Mouse (Mus musculus): ENCODE data around the gene Stub1.

Stub1 gene

DNA sequence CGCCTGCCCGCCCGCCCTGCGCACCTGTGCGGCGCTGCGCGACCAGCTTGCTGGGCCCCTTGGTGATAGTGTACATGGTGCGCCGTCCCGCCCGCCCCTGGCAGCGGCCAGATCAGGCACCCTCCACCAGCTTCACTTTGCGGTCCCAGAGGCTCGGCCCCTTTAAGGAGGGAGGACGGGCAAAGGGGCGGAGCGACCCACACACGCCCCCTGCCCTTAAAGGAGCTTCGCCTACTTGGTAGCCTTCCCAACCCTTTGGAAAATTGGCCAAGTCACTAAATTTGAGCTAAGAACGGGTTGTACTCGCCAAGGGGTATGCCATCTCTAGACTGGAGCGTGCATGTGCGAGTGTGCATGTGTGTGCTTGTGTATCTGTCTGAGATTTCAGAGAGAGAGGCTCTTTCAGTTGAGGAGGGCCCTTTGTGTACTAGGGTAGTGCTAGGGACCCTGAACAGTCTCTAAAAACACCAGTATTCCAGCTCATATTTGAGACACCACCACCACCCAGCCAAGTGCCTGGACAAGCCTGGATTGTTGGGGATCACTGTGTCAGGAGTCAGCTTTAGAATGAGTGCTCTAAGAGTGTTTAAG is 35.5 kb upstream of the Stub1 start, which contains the start of gene Mcrip2:
Gene Mcrip2 (minus strand): TSS at position 164 of the 591 bp plus-strand sequence.
- DNase-seq (ENCODE audit: low read depth, low spot score): peak; percentile 78

DNA sequence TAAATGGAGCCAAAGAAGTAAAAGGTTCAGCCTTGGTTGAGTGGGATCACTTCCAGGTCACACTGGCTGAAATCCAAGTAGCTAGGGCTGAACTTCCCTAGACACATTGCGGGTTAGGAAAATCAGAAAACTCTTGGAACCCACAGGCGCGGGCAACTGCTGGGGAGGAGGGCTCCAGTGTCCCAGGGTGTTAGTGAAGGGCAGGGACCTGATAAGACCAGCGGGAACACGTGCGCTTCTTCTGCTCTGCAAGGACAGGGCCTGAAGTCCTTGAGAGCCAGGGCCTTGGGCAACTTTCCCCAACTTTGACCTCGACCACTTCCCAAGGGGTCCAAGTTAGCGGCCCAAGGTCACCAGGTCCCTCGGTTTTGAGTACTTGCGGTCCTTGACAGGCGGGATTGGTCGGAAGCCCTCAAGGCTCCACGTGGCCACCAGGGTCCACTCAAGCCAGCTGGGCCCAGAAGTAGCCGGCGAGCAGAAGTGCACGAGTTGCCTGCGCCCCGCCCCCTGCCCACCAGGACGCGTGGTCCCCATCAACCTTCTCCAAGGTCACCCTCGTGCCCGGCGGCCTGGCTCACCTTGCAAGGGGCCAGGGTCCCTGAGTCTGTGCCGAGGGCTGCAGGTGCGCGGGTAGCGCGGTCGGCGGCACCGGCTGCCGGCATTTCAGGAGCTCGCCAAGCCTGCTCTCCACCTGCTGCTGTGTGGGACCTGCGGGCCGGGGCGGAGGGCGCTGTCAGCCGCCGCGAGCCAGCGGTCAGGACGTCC is 34.8 kb upstream of the Stub1 start:
- DNase-seq (ENCODE audit: low read depth, low spot score): peak; percentile 48

DNA sequence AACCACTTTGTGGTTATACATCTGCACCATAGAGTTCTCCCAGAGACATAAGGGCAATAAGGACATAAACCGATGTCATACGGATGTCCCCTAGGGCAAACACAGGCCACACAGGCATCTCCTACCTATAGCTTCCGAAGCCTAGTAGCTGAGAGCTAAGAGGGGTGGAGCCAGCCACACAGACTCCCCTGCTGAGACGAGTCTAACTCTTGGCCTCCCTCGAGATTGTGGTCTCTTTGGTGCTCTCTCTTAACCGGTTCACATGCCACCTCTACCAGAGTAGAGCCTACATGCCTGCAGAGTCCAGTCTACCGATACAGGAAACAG is 34.3 kb upstream of the Stub1 start:
- DNase-seq (ENCODE audit: low read depth, low spot score): no peak

DNA sequence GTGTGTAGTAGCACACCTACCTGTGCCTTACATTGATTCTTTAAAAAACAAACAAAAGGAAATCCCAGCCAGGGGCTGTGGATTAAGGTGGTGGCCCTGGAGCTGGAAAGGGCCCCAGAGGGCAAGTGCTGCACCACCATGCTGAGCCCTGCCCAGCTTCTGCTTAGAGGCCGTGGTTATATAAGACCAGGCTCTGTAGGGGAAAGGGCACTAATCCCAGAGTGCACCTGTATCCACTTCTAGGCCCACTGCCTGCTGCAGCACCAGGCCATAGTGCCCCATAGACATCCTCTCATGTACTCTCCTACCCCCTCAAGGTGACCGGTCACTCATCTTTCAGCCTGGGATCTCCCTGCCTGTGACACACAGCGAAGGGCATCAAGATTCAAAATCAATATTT is 33.0 kb upstream of the Stub1 start:
- no peak for DNase-seq (ENCODE audit: low read depth, low spot score)

DNA sequence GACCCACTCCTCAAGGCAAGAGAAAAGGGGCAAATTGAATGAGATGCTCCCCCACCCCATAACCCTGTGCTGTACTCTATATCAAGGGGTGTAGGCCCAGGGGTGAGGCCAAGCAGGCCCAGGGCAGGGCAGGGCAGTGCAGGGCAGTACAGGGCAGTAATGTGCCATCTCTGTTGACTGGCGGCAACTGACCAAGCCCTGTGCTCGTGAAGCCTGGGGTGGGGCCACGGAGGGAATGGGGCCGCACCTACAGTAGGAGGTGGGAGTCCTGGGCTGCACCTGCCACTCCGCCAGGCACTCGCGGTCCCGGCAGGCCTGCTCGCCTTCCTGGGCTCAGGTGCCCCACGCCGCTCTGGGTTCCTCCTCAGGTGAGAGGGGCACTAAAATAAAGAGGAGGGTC is 32.1 kb upstream of the Stub1 start:
- no peak for DNase-seq (ENCODE audit: low read depth, low spot score)

DNA sequence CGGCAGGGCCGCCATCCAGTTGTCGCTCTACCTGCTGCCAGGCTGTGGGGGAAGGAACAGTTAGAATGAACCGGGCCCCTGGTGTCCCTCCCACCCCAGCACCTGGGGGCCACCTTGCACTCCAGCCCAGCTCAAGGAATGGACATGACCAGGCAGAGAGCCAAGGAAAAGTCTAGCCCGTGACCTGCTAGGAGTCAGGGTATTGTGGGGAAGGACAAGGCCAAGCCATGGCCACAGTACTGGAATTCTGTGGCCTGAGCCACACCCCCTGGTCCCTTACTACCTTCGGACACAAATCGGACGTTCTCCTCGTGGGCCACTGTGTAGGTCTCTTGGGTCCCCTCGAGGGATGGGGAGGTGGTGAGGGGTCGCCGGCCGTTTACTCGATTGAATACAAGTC is 31.1 kb upstream of the Stub1 start:
- DNase-seq (ENCODE audit: low read depth, low spot score): no peak

DNA sequence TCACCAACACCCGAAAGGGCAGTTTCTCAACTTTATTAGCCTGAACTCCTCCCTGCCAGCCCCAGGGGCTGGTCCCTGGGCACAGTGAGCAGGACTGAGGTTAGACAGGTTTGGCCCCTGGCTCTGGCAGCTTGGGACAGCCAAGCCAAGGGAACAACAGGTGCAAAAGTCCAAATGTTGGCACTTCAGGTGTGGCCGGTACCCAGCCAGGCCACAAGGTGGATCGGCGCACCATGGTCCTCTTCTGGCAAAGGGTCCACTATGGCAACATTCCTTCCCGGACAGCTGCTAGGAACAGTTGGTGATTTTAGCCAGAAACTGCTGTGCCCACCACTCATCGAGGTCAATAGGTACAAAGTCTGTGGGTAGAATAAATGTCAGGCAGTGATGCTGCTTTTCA is 30.5 kb upstream of the Stub1 start:
- DNase-seq (ENCODE audit: low read depth, low spot score): no peak

DNA sequence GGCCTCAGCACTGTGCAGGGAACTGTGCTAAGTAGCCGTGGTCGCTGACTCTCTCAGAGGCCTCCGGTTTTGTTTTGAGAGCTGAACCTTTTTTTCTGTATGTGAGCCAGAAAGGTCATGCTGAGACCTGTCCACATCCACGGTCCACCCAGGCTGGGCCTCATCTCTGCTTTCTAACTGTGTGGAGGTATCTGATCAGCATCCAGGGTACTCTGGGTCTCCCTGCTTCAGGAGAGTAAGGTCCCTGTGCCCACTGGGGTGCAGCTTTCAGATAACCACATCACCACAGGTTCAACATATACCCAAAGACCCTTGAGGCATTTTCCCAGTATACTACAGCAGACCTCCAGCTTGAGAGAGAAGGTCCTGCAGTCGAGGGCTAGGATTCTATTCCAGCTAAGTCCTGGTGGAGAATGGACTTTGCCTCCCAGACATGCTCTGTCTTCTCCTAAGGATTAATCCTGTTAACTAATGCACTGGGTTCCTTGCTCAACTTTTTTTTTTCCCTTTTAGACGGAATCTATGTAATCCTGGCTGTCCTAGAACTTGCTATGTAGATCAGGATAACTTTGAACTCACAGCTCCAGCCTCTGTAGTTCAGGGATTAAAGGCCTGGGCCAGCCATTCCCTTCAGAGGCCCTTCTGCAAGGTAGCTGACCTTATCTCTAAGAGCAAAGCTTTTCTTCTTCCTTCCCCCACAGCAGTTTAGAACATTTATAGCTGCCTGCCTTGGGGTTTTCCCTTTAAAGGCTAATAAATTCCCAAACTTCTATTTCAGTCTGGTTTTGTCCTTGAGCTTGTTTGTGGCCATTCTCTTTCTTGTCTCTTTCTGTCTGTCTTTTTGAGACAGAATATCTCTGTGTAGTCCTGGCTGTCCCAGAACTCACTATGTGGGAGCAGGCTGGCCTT is 28.8 kb upstream of the Stub1 start:
- DNase-seq (ENCODE audit: low read depth, low spot score): no peak

DNA sequence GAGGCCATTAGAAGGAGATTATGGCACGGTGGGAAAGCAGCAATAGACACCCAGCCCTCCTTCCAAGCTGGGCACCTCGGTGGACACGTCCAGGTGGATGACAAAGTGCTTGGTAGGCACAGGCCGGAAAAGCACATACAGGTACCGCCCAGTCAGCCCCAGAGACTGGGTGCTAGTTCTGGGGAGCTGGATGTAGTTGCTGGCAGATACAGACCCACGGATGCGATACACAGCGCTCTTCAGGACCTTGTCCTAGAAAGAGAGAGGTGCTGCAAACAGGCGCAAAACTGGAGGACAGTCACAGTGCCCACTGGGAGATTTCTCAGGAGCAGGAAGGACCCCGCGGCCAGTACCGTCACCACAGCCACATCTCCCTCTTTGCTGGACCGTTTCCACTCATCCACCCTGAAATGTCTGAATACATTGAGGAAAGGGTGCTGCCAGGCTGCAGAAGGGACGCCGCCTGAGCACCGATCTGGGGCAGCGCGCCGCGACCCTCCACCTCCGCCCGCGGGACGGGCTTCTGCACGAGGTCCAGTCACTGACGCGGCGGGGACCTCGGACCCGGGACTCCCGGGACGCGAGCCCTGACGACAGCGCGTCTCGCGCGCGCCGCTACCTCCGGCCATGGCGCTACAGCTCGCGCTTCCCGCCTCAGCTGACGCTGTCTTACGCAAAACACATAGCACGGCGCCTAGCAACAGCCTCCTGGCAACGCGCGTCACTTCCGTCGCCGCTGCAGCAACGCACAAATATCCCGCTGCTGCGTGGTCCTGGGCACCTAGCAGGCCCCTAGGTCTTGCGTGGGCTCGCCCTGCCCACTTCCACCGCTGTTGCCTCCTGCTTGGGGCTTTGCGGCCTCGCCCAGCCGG is 27.9 kb upstream of the Stub1 start, which contains the start of gene Wdr90:
Gene Wdr90 (minus strand): TSS at position 670 of the 872 bp plus-strand sequence.
- peak; percentile 94 for DNase-seq (ENCODE audit: low read depth, low spot score)

DNA sequence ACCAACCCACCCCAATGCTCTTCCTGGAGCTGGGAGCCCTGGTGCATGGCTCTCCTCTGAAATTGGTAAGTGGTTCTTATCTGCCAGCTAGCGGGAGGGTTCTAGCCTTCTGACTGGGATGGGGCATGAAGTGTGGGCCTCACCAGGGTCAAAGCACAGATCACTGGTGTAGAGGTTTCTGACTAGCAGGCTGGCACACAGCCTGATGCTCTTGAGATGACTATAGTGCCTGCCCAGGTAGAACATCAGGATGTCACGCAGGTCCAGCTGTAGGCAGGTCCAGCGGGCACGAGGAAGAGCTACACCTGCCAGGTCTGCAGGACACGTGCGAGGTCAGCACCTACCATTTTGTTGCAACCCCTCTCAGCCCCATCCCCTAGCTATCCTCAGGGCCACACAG is 27.0 kb upstream of the Stub1 start:
- no peak for DNase-seq (ENCODE audit: low read depth, low spot score)

DNA sequence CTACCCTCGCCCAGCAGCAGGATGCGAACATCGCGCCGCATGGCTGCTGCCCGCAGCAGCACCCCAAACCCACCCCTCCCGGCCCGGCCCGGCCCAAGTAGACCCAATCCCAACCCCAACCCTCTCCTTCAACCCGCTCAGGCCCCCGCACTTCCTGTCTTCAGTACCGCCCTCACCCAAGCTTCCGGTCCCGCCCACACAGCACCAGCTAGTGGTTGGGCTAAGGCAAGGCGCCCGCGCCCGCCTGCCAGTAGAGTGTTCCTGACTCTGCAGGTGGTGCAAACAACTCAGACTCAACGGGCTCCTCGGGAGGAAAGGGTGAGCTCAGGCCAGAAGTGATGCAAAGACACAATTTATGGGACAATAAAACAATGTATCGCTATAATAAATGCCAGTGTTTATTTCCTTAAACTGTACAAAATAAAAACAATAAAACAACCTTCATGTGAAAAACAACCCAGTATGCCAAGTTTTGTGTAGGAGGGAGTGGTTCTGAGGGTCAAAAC is 11.2 kb upstream of the Stub1 start, which contains the start of gene Rhot2:
Gene Rhot2 (minus strand): TSS at position 456 of the 506 bp plus-strand sequence.
- peak; percentile 98 for DNase-seq (ENCODE audit: low read depth, low spot score)

DNA sequence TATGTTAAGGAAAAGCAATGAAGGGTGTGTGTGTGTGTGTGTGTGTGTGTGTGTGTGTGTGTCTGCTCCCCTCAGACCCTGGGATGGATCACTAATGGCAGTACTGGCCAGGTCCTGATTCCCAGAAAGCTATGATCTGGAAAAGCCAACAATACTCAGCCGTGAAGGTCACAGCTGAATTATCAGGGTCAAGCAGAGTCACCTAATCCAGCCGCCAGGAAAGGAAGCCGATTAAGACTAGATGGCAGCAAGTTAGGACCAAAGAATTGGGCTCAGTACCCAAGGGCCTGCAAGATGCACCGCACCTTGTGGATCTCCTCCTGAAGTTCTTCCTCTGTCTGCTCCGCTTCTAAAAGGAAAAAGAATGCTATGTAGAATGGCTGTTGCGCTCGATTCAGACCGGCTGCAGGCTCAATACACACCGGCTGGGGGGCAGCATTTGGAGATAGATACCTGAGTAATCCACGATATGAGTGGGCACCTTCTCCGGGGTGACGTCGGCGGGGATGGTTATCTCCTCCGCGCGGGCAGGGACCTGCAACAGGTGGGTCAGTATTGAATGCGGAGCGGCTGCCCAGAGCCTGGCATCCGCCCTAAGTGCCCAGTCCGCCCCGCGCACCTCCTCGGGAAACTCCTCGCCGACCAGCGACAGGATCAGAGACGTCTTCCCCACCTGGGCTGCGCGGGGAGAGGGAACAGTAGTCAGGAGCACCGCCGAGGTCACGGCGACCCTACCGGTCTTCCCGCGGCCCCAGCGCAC is 10.6 kb upstream of the Stub1 start:
- no peak for DNase-seq (ENCODE audit: low read depth, low spot score)

DNA sequence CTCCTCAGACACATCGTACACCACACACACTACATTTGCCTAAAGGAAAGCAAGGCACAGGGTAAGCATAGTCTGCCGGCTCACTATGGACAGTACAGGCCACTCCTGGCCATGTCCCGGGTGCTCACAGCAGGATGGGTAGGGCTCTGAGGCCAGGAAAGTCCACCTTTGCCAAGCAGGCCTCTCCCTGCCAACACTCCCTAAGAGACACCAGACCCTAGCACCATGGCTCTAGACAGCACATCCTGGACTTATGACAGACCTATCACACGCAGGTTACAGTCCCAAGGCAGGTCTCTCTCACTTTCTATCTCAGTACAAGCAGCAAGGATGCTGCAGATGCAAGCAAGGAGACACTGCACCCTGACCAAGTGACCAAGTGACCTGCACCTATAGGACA is 9.9 kb upstream of the Stub1 start:
- DNase-seq (ENCODE audit: low read depth, low spot score): no peak

DNA sequence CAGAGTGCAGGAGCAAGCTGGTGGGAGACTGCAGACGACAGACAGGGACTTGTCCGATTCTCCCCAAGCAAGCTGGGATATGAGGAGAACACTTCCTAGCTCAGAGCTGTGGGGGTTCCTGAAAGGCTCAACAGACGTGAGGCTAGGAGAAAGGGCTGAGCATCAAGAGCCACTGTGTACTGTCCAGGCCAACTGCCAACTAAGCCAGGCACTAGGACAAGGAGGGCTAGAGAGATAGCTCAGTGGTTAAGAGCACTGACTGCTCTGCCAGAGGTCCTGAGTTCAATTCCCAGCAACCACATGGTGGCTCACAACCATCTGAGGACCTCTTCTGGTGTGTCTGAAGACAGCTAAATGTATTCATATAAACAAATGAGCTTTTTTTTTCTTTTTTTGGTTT is 9.3 kb upstream of the Stub1 start:
- DNase-seq (ENCODE audit: low read depth, low spot score): no peak

DNA sequence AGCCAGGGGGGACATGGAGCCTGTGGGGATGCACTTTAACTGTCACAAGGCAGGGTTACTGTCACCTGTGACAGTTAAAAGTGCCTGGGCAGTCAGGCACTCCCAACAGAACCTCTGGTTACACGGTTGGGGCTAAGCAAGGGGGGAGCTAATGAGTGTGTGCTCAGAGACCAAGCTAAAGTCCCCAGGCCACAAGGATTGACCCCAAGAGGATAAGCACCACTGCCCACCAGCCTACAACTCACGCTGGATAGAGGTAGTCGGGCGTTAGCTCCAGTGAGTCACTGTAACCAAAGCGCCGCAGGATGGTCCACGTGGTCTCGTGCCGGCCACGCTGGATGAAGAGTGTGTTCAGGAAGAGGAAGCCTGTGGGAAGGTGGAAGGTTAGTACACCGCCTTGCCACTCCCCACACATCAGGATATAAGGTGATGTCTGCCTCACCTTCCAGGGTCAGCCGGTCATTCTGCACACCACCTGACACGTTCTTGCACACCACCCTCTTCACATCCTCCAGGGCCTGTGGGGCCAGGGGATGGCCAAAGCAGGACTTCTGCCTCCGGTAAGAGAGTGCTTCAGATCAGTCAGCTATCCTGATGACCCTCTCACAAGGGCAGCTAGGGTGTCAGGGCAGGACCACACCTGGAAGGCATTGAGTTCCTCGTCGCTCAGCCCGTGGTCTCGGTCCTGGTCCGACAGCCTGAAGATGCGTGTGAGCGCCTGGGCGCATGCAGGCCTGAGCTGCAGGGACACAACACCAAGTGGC is 8.1 kb upstream of the Stub1 start, which contains the start of gene Gm20683:
Gene Gm20683 (minus strand): TSS at position 647 of the 764 bp plus-strand sequence.
- no peak for DNase-seq (ENCODE audit: low read depth, low spot score)

DNA sequence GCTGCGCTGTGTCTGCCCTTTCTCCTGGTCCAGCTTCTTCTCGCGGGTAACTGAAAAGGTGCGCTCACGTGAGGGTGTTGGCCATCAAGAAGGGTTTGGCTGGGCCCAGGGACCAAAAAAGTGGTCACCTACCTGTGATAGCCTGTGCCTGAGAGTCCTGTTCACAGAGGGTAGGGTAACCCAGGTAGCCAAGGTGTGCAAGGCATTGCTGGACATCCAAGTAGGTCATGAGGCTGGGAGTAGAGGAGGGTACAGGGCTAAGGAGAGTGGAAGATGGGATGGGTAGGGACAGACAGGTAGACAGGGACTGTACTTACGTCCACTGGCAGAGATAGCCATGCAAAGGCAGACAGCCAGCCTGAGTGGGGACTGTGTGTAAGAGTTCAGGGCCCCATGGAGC is 7.3 kb upstream of the Stub1 start:
- no peak for DNase-seq (ENCODE audit: low read depth, low spot score)

DNA sequence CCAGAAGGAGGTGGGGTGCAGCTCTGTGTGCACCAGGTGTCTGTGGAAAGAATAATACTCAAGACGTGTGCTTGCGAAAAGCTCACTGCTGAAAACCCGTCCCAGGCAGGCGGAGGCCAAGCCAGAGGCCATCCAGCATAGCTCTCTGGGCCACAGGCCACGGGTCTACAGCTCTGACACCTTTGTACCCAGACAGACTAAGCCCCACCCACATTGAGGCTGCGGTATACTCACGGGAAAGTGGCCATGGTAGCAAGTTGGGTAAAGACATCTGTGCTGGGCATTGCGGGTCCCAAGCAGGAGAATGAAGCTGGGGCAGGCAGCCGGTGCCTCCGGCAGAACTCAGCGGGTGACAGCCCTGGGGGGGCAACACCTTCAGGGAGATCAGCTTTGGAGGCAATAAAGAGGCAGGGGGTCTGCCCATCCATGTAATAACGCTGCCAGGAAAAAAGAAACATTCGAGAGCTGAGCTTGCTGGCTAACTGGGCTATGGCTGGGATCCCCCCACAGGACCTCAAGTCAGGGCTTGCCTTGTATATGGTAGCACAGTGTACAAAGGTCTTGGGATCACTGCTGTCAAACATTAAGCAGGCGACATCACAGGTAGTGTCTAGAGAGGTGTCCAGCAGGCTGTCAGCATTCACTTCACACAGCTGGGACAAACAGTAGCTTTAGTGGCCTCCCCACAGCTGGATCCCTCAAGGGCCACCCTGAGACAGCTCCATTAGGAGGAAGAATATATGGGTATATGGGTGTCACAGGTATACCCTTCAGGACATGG is 6.4 kb upstream of the Stub1 start:
- no peak for DNase-seq (ENCODE audit: low read depth, low spot score)

DNA sequence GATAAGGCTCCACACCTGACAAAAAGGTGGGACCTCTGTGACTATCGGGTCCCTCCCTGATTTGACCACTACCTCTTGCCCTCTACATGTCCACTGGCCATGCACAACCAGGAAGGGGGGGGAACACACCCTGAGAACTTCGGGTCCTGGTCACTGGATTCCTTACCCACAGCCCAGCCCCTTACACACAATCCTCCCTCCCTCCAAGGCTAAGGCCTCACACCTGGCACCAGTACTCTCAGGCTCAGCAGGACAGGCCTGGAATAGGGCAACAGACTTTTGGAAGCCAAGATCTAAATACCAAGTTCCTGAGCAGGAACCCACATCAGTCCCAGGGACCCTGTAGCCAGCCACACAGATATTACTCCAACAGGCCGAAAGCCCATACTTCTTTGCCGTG is 5.7 kb upstream of the Stub1 start:
- DNase-seq (ENCODE audit: low read depth, low spot score): no peak

DNA sequence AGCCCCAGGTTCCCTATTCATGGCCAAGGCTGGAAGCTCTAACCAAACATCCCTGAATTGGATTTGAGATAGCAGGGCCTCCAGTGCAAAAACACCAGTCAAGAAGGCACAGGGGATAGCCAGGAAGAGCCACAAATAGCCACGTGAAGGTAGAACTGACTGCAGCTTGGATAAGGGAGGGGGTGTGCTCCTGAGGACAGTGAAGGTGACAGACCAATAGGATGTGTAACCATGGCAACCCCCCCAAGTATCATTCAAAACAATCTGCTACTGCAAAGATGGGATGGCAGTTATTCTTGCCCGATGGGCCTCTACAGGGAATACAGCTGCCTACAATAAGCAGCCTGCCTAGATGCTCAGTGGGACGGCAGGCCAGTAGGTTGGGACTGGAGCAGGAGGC is 4.3 kb upstream of the Stub1 start:
- no peak for DNase-seq (ENCODE audit: low read depth, low spot score)
